Comparison of ENCODE assay signal across 15 mouse cellular contexts in the genomic region with DNA sequence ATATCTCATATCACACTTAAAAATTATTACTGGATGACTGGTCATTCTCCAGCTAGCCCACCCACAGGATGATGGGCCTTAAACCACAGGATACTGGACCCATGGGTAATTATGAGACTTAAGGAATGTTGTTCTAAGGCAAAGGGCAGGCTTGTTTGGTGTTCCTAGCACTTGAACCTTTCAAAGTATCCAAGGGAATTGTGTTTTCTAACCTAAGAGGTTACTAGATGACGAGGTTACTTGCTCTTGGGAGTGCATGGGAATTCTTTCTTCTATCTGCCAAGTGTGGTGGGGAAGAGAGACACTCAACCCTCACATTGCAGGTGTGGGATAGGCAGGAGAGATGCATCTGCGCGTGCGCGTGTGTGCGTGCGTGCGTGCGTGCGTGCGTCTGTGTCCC.
DNase-seq lines count a peak whose midpoint lies in the region; ATAC-seq lines count a peak whose summit lies in the region.
"Had no signal": no experiment of that assay in that cellular context is flagged by ENCODE, and none has a peak within 500 bp of the region (broad histone marks: within the 10 kb centered on the region; RNA-seq: fewer than 3 reads in every experiment).

No protein-coding gene starts in this region.

- H3K9ac ChIP-seq in embryonic facial prominence, embryonic 13.5 days = no peak overlapping the region
- H3K9ac ChIP-seq in heart, embryonic 13.5 days = no peak overlapping the region
- no peak overlapping the region for H3K9ac ChIP-seq in kidney, embryonic 15.5 days
- H3K9ac ChIP-seq in lung, embryonic 16.5 days (ENCODE audit: low read length) = no peak overlapping the region
- H3K9ac ChIP-seq: hindbrain, embryonic 12.5 days had no signal

- intact Hi-C loops in heart, postnatal 36 days (cut with DNase I) = loop anchor here (2.0 to 5.0 kb wide), 4 partner anchors 38 to 297 kb away; no protein-coding TSS in a partner anchor

- DNase-seq in embryonic facial prominence, embryonic 10.5 days (ENCODE audit: low spot score) = no peak
- no peak for DNase-seq in heart, postnatal 36 days
- no peak for DNase-seq in kidney, postnatal 36 days
- DNase-seq in lung, adult 18-20 months = no peak
- DNase-seq: cerebellum, adult 2 months; cerebellum, postnatal 25 days; left cerebral cortex, postnatal 4 days; thymus, postnatal 36 days had no signal

- no peaks in the 10 kb centered on the region for H3K9me3 ChIP-seq in embryonic facial prominence, embryonic 13.5 days
- no peaks in the 10 kb centered on the region for H3K9me3 ChIP-seq in embryonic facial prominence, embryonic 10.5 days
- no peaks in the 10 kb centered on the region for H3K9me3 ChIP-seq in heart, embryonic 13.5 days
- H3K9me3 ChIP-seq in kidney, embryonic 15.5 days (replicated peaks) = no peaks in the 10 kb centered on the region
- no peaks in the 10 kb centered on the region for H3K9me3 ChIP-seq in lung, embryonic 16.5 days (ENCODE audit: control insufficient read depth, low read length)
- H3K9me3 ChIP-seq: hindbrain, embryonic 12.5 days; midbrain, embryonic 10.5 days had no signal

- peak overlapping the region; percentile 1; the same call in 1 of the 2 replicates for H3K27ac ChIP-seq in embryonic facial prominence, embryonic 13.5 days
- no peak overlapping the region for H3K27ac ChIP-seq in embryonic facial prominence, embryonic 10.5 days (replicated peaks)
- peak overlapping the region; percentile 81 for H3K27ac ChIP-seq in heart, embryonic 13.5 days (replicated peaks)
- H3K27ac ChIP-seq in kidney, embryonic 15.5 days = peak overlapping the region; percentile 93
- peak overlapping the region; percentile 88 for H3K27ac ChIP-seq in lung, embryonic 16.5 days (ENCODE audit: low read length)
- H3K27ac ChIP-seq: hindbrain, embryonic 12.5 days; midbrain, embryonic 10.5 days had no signal

- no peak overlapping the region for H3K4me3 ChIP-seq in embryonic facial prominence, embryonic 13.5 days
- no peak overlapping the region for H3K4me3 ChIP-seq in embryonic facial prominence, embryonic 10.5 days
- H3K4me3 ChIP-seq in heart, embryonic 13.5 days = no peak overlapping the region
- H3K4me3 ChIP-seq in kidney, embryonic 15.5 days (replicated peaks) = no peak overlapping the region
- no peak overlapping the region for H3K4me3 ChIP-seq in lung, embryonic 16.5 days (ENCODE audit: low read length)
- H3K4me3 ChIP-seq: hindbrain, embryonic 12.5 days; midbrain, embryonic 10.5 days had no signal

- H3K36me3 ChIP-seq in embryonic facial prominence, embryonic 13.5 days = no peaks in the 10 kb centered on the region
- no peaks in the 10 kb centered on the region for H3K36me3 ChIP-seq in embryonic facial prominence, embryonic 10.5 days (replicated peaks)
- H3K36me3 ChIP-seq in heart, embryonic 13.5 days = no peaks in the 10 kb centered on the region
- H3K36me3 ChIP-seq in kidney, embryonic 15.5 days = no peaks in the 10 kb centered on the region
- no peaks in the 10 kb centered on the region for H3K36me3 ChIP-seq in lung, embryonic 16.5 days (ENCODE audit: control insufficient read depth, insufficient read depth, low read length)
- H3K36me3 ChIP-seq: hindbrain, embryonic 12.5 days; midbrain, embryonic 10.5 days had no signal

- H3K4me1 ChIP-seq in embryonic facial prominence, embryonic 13.5 days = peaks cover 37% of the 10 kb centered on the region
- peaks cover 51% of the 10 kb centered on the region for H3K4me1 ChIP-seq in embryonic facial prominence, embryonic 10.5 days
- peaks cover 49% of the 10 kb centered on the region for H3K4me1 ChIP-seq in heart, embryonic 13.5 days
- peaks cover 53% of the 10 kb centered on the region for H3K4me1 ChIP-seq in kidney, embryonic 15.5 days
- peaks cover 39% of the 10 kb centered on the region for H3K4me1 ChIP-seq in lung, embryonic 16.5 days (replicated peaks; ENCODE audit: control insufficient read depth, insufficient read depth, low read length)

- no peaks in the 10 kb centered on the region for H3K27me3 ChIP-seq in embryonic facial prominence, embryonic 13.5 days
- H3K27me3 ChIP-seq in embryonic facial prominence, embryonic 10.5 days (replicated peaks; ENCODE audit: low read depth, poor library complexity, severe bottlenecking) = no peaks in the 10 kb centered on the region
- no peaks in the 10 kb centered on the region for H3K27me3 ChIP-seq in heart, embryonic 13.5 days (replicated peaks)
- H3K27me3 ChIP-seq in kidney, embryonic 15.5 days = no peaks in the 10 kb centered on the region
- H3K27me3 ChIP-seq in lung, embryonic 16.5 days (ENCODE audit: control insufficient read depth, insufficient read depth, low read depth, low read length) = no peaks in the 10 kb centered on the region
- H3K27me3 ChIP-seq: hindbrain, embryonic 12.5 days had no signal

- no peak overlapping the region for H3K4me2 ChIP-seq in embryonic facial prominence, embryonic 13.5 days
- no peak overlapping the region for H3K4me2 ChIP-seq in heart, embryonic 13.5 days
- no peak overlapping the region for H3K4me2 ChIP-seq in kidney, embryonic 15.5 days
- H3K4me2 ChIP-seq in lung, embryonic 16.5 days (ENCODE audit: low read depth, low read length) = no peak overlapping the region
- H3K4me2 ChIP-seq: hindbrain, embryonic 12.5 days had no signal

- 96% methylated on average over 11 of the region's 11 CpGs for WGBS in embryonic facial prominence, embryonic 13.5 days
- 94% methylated on average over 11 of the region's 11 CpGs for WGBS in embryonic facial prominence, embryonic 10.5 days
- WGBS in heart, embryonic 13.5 days = 89% methylated on average over 11 of the region's 11 CpGs
- WGBS in kidney, embryonic 15.5 days = 84% methylated on average over 11 of the region's 11 CpGs
- WGBS in lung, embryonic 16.5 days = 93% methylated on average over 11 of the region's 11 CpGs

- no peak for ATAC-seq in embryonic facial prominence, embryonic 13.5 days (ENCODE audit: insufficient number of reproducible peaks, insufficient read depth, low FRiP score, low TSS enrichment, low read depth)
- ATAC-seq in heart, embryonic 13.5 days (ENCODE audit: extremely low read depth, insufficient number of reproducible peaks, low FRiP score, low TSS enrichment) = no peak
- ATAC-seq in kidney, embryonic 15.5 days (replicated peaks; ENCODE audit: low FRiP score) = no peak
- ATAC-seq in lung, embryonic 16.5 days (ENCODE audit: low read depth) = no peak
- ATAC-seq: forebrain, embryonic 14.5 days had no signal
